Mouse (Mus musculus) lung, adult 2 months (tissue): ENCODE results near the gene Gm5771.
"Not testable (repeated sequence)": the region's sequence is repeated elsewhere in the genome, so short reads cannot be mapped to it uniquely, and the experiment has no call there.

Source experiments
- CTCF ChIP-seq: fragments of 200-500 bp; IDR thresholded peaks from 2 replicates; pipeline ENCODE4 v1.5.1; 2011; ENCODE audit warnings: mild to moderate bottlenecking, low read length, control low read depth; ENCODE audit not compliant: insufficient read depth
- POLR2A ChIP-seq: fragments of 200-500 bp; IDR thresholded peaks from 2 replicates; pipeline ENCODE4 v1.6.1; 2011; ENCODE audit warnings: low read depth, mild to moderate bottlenecking, control low read depth, low read length, borderline replicate concordance; ENCODE audit errors: extremely low read depth

DNA sequence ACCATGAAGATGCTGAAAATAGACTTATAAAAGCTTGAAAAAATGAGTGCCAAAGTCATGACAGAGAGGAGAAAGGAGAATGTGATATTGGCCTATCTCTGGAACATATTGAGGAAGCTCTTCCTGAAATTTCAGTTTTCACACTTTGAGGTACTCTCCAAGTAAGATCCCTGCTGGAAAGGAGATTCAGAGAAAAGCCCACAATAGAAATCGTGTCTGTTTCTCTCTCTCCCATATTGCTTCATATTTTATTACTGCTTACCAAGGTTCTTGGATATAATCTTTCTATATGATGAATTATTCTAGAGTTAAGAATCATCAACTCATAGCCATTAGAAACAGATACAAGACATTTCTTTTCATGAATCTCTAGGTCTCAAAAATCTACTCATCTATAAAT lies 516 bp upstream of the Gm5771 start:
- TF ChIP-seq CTCF, POLR2A: not testable (repeated sequence)
